Mouse (Mus musculus) neural tube, embryonic 13.5 days (tissue): ENCODE data around the gene Fam69b. TPM values are rescaled to one million over a fixed set of nuclear protein-coding genes. Genes with fewer than 3 reads are reported as not detected.

ENCODE experiments used
- ATAC-seq: fragments of 200-750 bp; cut with Nextera tagmentation; 2 replicates; pipeline ENCODE4 v1.8.0; 2017; ENCODE audit warnings: low read depth, mild to moderate bottlenecking, moderate TSS enrichment, moderate library complexity
- H3K27ac ChIP-seq: fragments of 300-500 bp; sonication (generic); replicated peaks from 2 replicates; pipeline ENCODE4 v1.5.1; 2015; ENCODE audit warnings: moderate library complexity, mild to moderate bottlenecking, inconsistent platforms
- H3K27me3 ChIP-seq: fragments of 300-500 bp; sonication (generic); 2 replicates; pipeline ENCODE4 v1.6.1; 2015; ENCODE audit warnings: mild to moderate bottlenecking, inconsistent platforms
- H3K36me3 ChIP-seq: fragments of 300-500 bp; sonication (generic); 2 replicates; pipeline ENCODE4 v1.6.1; 2015; ENCODE audit warnings: mild to moderate bottlenecking, inconsistent platforms
- H3K4me1 ChIP-seq: fragments of 300-500 bp; sonication (generic); replicated peaks from 2 replicates; pipeline ENCODE4 v1.6.1; 2015; ENCODE audit warnings: inconsistent platforms
- H3K4me2 ChIP-seq: fragments of 300-500 bp; sonication (generic); 2 replicates; pipeline ENCODE4 v1.6.1; 2015; ENCODE audit warnings: inconsistent platforms, mild to moderate bottlenecking, moderate library complexity
- H3K4me3 ChIP-seq: fragments of 300-500 bp; sonication (generic); 2 replicates; pipeline ENCODE4 v1.5.1; 2015; ENCODE audit warnings: mild to moderate bottlenecking, inconsistent platforms
- H3K9ac ChIP-seq: fragments of 300-500 bp; sonication (generic); 2 replicates; pipeline ENCODE4 v1.6.1; 2015; ENCODE audit warnings: moderate library complexity, mild to moderate bottlenecking, inconsistent platforms
- H3K9me3 ChIP-seq: fragments of 300-500 bp; sonication (generic); 2 replicates; pipeline ENCODE4 v1.6.1; 2016; ENCODE audit warnings: inconsistent platforms
- WGBS: fragments of 180-500 bp; shearing (Covaris S2); methylation state at CpG from one replicate; pipeline ENCODE4 v1.1.7; 2015; 5-methylcytosine and 5-hydroxymethylcytosine counted together
- polyA plus RNA-seq: library from polyadenylated mRNA; unstranded; fragments of >200 nt; fragmentation: Nextera tagmentation; extraction: Ambion mirVana; gene quantifications from 2 replicates; pipeline ENCODE4 v1.2.1, GENCODE M21; 2015

Fam69b gene
- polyA plus RNA-seq, 1 experiment from 2014 or later: 101 TPM

- Histone ChIP-seq H3K4me1 (peaks cover 92% of the 10 kb centered on the region), H3K36me3 (peaks cover 52% of the 10 kb centered on the region), H3K27ac (peak overlapping the region; percentile 28; the same call in 1 of the 2 replicates), H3K4me3 (no peak overlapping the region), H3K27me3 (no peaks in the 10 kb centered on the region), H3K4me2 (no peak overlapping the region), H3K9ac (peak overlapping the region; percentile 10; the same call in 1 of the 2 replicates), H3K9me3 (no peaks in the 10 kb centered on the region)
- 60% methylated on average over 12 of the region's 12 CpGs for WGBS
- ATAC-seq: no peak
Measured at GRCm38 (mm10) chr2:26634629-26635488, 6.6 kb downstream of the Fam69b start.

DNA sequence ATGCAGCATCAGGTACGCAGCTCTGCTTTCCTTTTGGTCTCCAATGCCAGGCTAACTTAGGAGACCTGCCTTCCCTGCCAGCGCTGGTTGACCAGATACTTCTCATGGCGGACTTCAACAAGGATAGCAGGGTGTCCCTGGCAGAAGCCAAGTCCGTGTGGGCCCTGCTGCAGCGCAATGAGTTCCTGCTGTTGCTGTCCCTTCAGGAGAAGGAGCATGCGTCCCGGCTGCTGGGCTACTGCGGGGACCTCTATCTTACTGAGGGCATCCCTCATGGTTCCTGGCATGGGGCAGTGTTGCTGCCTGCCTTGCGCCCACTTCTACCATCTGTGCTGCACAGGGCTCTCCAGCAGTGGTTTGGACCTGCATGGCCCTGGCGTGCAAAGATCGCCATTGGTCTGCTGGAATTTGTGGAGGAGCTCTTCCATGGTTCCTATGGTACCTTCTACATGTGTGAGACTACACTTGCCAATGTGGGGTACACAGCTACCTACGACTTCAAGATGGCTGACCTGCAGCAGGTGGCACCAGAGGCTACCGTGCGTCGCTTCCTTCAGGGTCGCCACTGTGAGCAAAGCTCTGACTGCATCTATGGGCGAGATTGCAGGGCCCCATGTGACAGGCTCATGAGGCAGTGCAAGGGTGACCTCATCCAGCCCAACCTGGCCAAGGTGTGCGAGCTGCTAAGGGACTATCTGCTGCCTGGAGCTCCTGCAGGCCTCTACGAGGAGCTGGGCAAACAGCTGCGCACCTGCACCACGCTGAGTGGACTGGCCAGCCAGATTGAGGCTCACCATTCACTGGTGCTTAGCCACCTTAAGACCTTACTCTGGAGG lies 7.5 kb downstream of the Fam69b start:
- Histone ChIP-seq H3K36me3 (peaks cover 52% of the 10 kb centered on the region), H3K27ac (no peak overlapping the region), H3K27me3 (no peaks in the 10 kb centered on the region), H3K4me3 (no peak overlapping the region), H3K4me2 (no peak overlapping the region), H3K9ac (no peak overlapping the region), H3K9me3 (no peaks in the 10 kb centered on the region), H3K4me1 (peaks cover 87% of the 10 kb centered on the region)
- ATAC-seq: no peak
- 76% methylated on average over 21 of the region's 21 CpGs for WGBS

GRCm38 (mm10) chr2:26636325-26636635 lies 8.0 kb downstream of the Fam69b start:
- Histone ChIP-seq H3K4me3 (no peak overlapping the region), H3K36me3 (peaks cover 52% of the 10 kb centered on the region), H3K27ac (no peak overlapping the region), H3K9me3 (no peaks in the 10 kb centered on the region), H3K4me2 (no peak overlapping the region), H3K4me1 (peaks cover 81% of the 10 kb centered on the region), H3K9ac (no peak overlapping the region), H3K27me3 (no peaks in the 10 kb centered on the region)
- WGBS: 51% methylated on average over 2 of the region's 2 CpGs
- ATAC-seq: no peak

- ATAC-seq: no peak
- Histone ChIP-seq H3K4me3 (no peak overlapping the region), H3K36me3 (peaks cover 52% of the 10 kb centered on the region), H3K4me2 (peak overlapping the region; percentile 87), H3K27me3 (no peaks in the 10 kb centered on the region), H3K27ac (no peak overlapping the region), H3K9ac (peak overlapping the region; percentile 93; the same call in 1 of the 2 replicates), H3K4me1 (peaks cover 70% of the 10 kb centered on the region), H3K9me3 (no peaks in the 10 kb centered on the region)
- 86% methylated on average over 4 of the region's 4 CpGs for WGBS
Measured at GRCm38 (mm10) chr2:26637316-26637932, 9.2 kb downstream of the Fam69b start.

- H3K27me3 ChIP-seq: no peaks in the 10 kb centered on the region
- H3K36me3 ChIP-seq: peaks cover 52% of the 10 kb centered on the region
- no peaks in the 10 kb centered on the region for H3K9me3 ChIP-seq
- no peak for ATAC-seq
- H3K4me1 ChIP-seq: peaks cover 64% of the 10 kb centered on the region
- H3K9ac ChIP-seq: peak overlapping the region; percentile 93
- no peak overlapping the region for H3K27ac ChIP-seq
- 86% methylated on average over 5 of the region's 5 CpGs for WGBS
- peak overlapping the region; percentile 87 for H3K4me2 ChIP-seq
- H3K4me3 ChIP-seq: peak overlapping the region; percentile 74; the same call in 1 of the 2 replicates
Measured at GRCm38 (mm10) chr2:26638039-26638438, 9.8 kb downstream of the Fam69b start.

DNA sequence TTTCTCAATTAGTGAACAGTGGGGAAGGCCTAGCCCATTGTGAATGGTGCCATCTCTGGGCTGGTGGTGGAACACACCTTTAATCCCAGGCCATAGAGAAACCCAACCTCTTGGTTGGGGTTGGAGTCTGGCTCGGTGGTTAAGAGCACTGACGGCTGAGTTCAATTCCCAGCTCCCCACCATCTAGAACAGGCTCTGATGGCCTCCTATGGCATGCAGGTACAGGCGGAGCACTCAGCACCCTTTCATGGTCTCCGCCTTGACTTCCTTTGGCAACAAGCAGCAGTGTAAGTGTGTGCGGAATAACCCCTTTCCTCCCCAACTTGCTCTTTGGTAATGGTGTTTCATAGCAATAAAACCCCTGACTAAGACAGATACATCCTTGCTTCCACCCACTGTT lies 10.3 kb downstream of the Fam69b start:
- Histone ChIP-seq H3K27me3 (no peaks in the 10 kb centered on the region), H3K9me3 (no peaks in the 10 kb centered on the region), H3K9ac (peak overlapping the region; percentile 93), H3K4me3 (peak overlapping the region; percentile 74), H3K4me2 (peak overlapping the region; percentile 87), H3K4me1 (peaks cover 59% of the 10 kb centered on the region), H3K27ac (peak overlapping the region; percentile 46), H3K36me3 (peaks cover 52% of the 10 kb centered on the region)
- WGBS: 73% methylated on average over 5 of the region's 5 CpGs
- no peak for ATAC-seq

- Histone ChIP-seq H3K36me3 (peaks cover 47% of the 10 kb centered on the region), H3K4me1 (peaks cover 53% of the 10 kb centered on the region), H3K9me3 (no peaks in the 10 kb centered on the region), H3K27ac (peak overlapping the region; percentile 46), H3K4me2 (peak overlapping the region; percentile 87), H3K27me3 (no peaks in the 10 kb centered on the region), H3K9ac (peak overlapping the region; percentile 93), H3K4me3 (peak overlapping the region; percentile 74)
- peak; percentile 45; the same call in 1 of the 2 replicates for ATAC-seq
- 6% methylated on average over 8 of the region's 8 CpGs for WGBS
Measured at GRCm38 (mm10) chr2:26639083-26639482, 10.8 kb downstream of the Fam69b start.

DNA sequence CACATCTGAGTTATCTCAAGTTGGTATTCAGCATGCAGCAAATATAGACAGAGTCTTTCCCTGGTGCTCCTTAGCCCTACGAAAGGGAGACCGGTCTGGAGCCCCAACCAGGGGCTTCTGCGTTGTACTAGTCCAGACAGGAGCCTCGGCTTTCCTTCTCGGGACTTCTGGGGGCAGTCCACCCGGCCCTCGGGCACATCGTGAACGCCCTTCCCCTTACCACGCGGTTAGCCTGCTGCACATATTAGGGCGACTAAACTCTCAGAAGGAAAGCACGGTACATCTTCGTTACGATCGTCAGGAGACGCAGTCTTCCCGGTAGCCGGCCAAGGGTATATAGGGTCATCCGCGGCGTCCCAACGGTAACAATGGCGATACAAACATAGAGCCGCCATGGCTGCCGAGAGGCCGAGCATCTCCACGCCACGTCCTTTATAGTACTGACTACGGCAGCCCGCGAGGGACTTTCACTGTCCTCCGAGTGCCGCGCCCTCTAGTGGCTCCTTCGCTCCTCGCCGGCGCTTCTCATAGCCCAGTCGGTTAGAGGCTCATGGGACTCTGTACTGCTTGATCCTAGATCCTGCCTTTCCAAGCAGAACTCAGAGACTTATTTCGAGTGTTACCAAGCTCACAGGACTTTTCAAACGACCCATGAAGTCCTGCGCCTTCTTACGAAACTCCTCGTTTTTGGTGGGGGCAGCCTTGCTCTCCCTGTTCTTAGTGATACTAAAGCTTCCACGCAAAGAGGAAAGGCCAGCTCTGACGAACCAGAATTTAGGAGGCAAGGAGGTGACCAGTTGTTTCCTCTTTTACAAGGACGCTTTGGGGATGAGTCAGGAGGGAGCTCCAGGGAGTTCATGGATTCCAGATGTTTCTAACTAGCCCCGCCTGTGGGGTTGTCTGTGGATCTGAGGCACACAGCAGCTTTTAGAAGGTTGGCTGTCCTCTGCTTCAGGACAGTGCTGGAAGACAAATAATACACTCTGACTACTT lies 11.9 kb downstream of the Fam69b start:
- H3K27ac ChIP-seq: peak overlapping the region; percentile 83
- no peaks in the 10 kb centered on the region for H3K27me3 ChIP-seq
- H3K36me3 ChIP-seq: peaks cover 37% of the 10 kb centered on the region
- peak overlapping the region; percentile 74 for H3K4me3 ChIP-seq
- H3K4me1 ChIP-seq: peaks cover 44% of the 10 kb centered on the region
- ATAC-seq: peak; percentile 82
- peak overlapping the region; percentile 93 for H3K9ac ChIP-seq
- no peaks in the 10 kb centered on the region for H3K9me3 ChIP-seq
- H3K4me2 ChIP-seq: peak overlapping the region; percentile 87
- WGBS: 5% methylated on average over 49 of the region's 49 CpGs

DNA sequence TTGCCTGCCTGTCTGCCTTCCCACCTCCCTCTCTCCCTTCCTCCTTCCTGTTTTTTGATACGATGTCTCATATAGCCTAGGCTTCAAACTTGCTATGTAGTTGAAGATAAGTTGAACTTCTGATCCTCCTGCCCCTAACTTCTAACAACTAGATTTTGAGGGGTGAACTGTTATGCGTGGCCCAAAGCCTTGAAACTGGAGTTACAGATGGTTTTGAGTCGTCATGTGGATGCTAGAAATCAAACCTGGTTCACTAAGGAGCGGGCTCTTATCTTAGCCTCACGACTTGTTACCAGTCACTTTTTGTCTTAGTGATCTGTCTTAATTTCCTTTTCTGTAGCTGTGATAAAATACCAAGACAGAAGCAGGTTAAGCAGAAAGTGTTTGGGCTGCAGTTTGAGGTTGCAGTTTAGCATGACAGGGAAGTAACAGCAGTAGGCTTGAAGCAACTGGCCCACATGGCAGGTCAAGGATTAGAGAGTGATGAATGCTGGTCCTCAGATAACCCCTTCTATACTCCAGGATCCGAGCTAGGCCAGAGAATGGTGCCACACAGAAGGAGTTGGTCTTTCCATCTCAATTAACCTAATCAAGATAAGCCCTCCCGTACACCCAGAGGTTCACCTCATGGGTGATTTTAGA lies 12.9 kb downstream of the Fam69b start:
- Histone ChIP-seq H3K36me3 (peaks cover 27% of the 10 kb centered on the region), H3K4me2 (no peak overlapping the region), H3K4me1 (peaks cover 34% of the 10 kb centered on the region), H3K4me3 (no peak overlapping the region), H3K9me3 (no peaks in the 10 kb centered on the region), H3K9ac (peak overlapping the region; percentile 93; the same call in 1 of the 2 replicates), H3K27ac (no peak overlapping the region), H3K27me3 (no peaks in the 10 kb centered on the region)
- WGBS: 85% methylated on average over 7 of the region's 7 CpGs
- ATAC-seq: no peak

DNA sequence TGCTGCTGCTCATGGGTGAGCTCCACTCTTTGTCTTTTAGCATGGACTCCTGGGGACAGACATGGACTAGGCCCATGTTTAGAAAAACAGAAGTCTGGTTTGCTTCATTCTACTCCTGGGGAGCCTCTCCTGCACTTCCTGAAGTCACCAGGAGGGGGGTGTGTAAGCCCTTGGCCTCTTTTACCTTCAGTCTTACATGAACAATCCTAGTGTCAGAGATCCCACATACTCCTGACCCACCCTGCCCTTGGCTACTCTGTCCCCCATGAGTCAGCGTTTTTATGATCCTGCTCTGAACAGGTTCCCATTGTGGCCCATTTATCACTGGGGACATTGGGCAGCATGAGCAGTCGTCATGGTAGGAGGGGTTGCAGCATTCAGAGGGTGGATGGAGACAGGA lies 15.7 kb downstream of the Fam69b start:
- Histone ChIP-seq H3K4me1 (peaks cover 8% of the 10 kb centered on the region), H3K4me2 (no peak overlapping the region), H3K27ac (no peak overlapping the region), H3K36me3 (no peaks in the 10 kb centered on the region), H3K9me3 (no peaks in the 10 kb centered on the region), H3K27me3 (no peaks in the 10 kb centered on the region), H3K9ac (no peak overlapping the region), H3K4me3 (no peak overlapping the region)
- 48% methylated on average over 2 of the region's 2 CpGs for WGBS
- ATAC-seq: no peak
